Mouse (Mus musculus) midbrain, embryonic 13.5 days (tissue): ENCODE measurements at regions not wholly inside any gene's neighbourhood (a gene's known extent, or its start where the extent isn't known, plus 50 kb on each side); places are given as distances from the start of the nearest gene placed in this dataset.
A peak's percentile ranks its signal among the peaks of the same experiment; 100 is the strongest.
"Not testable (repeated sequence)": the region's sequence is repeated elsewhere in the genome, so short reads cannot be mapped to it uniquely, and the experiment has no call there.

Experiments used
- ATAC-seq: fragments of 200-750 bp; cut with Nextera tagmentation; 2 replicates; pipeline ENCODE4 v1.8.0; 2017; ENCODE audit warnings: mild to moderate bottlenecking, moderate TSS enrichment, moderate library complexity
- H3K27ac ChIP-seq: fragments of 300-500 bp; sonication (generic); 2 replicates; pipeline ENCODE4 v1.5.1; 2015; ENCODE audit warnings: inconsistent platforms, mild to moderate bottlenecking, moderate library complexity
- H3K27me3 ChIP-seq: fragments of 300-500 bp; sonication (generic); 2 replicates; pipeline ENCODE4 v1.6.1; 2015; ENCODE audit warnings: mild to moderate bottlenecking, inconsistent platforms
- H3K36me3 ChIP-seq: fragments of 300-500 bp; sonication (generic); 2 replicates; pipeline ENCODE4 v1.6.1; 2015; ENCODE audit warnings: mild to moderate bottlenecking, inconsistent platforms
- H3K4me1 ChIP-seq: fragments of 300-500 bp; sonication (generic); replicated peaks from 2 replicates; pipeline ENCODE4 v1.6.1; 2015; ENCODE audit warnings: inconsistent platforms
- H3K4me2 ChIP-seq: fragments of 300-500 bp; sonication (generic); replicated peaks from 2 replicates; pipeline ENCODE4 v1.6.1; 2015; ENCODE audit warnings: moderate library complexity, mild to moderate bottlenecking, inconsistent platforms
- H3K4me3 ChIP-seq: fragments of 300-500 bp; sonication (generic); replicated peaks from 2 replicates; pipeline ENCODE4 v1.5.1; 2015; ENCODE audit warnings: mild to moderate bottlenecking, inconsistent platforms
- H3K9ac ChIP-seq: fragments of 300-500 bp; sonication (generic); replicated peaks from 2 replicates; pipeline ENCODE4 v1.6.1; 2015; ENCODE audit warnings: mild to moderate bottlenecking, inconsistent platforms
- H3K9me3 ChIP-seq: fragments of 300-500 bp; sonication (generic); 2 replicates; pipeline ENCODE4 v1.6.1; 2016; ENCODE audit warnings: mild to moderate bottlenecking, inconsistent platforms
- WGBS: fragments of 180-500 bp; shearing (Covaris S2); methylation state at CpG from one replicate; pipeline ENCODE4 v1.1.7; 2015; 5-methylcytosine and 5-hydroxymethylcytosine counted together

GRCm38 (mm10) chr16:51002876-51003275, 411.9 kb upstream of the Ccdc54 start:
- peaks cover 9% of the 10 kb centered on the region for H3K4me1 ChIP-seq
- H3K4me3 ChIP-seq, result no peak overlapping the region
- no peak overlapping the region for H3K4me2 ChIP-seq
- no peak for ATAC-seq
- H3K27me3 ChIP-seq, result no peaks in the 10 kb centered on the region
- no peaks in the 10 kb centered on the region for H3K36me3 ChIP-seq
- no peaks in the 10 kb centered on the region for H3K9me3 ChIP-seq
- H3K27ac ChIP-seq, result no peak overlapping the region
- H3K9ac ChIP-seq, result no peak overlapping the region

GRCm38 (mm10) chr16:50964395-50964794, 373.4 kb upstream of the Ccdc54 start:
- WGBS, result 79% methylated on average over 2 of the region's 2 CpGs
- Histone ChIP-seq H3K4me2 (no peak overlapping the region), H3K9ac (no peak overlapping the region), H3K27ac (no peak overlapping the region), H3K9me3 (no peaks in the 10 kb centered on the region), H3K4me3 (no peak overlapping the region), H3K27me3 (no peaks in the 10 kb centered on the region), H3K4me1 (no peaks in the 10 kb centered on the region), H3K36me3 (no peaks in the 10 kb centered on the region)
- ATAC-seq, result no peak

GRCm38 (mm10) chr16:50944091-50944490, 353.1 kb upstream of the Ccdc54 start:
- Histone ChIP-seq H3K27me3 (no peaks in the 10 kb centered on the region), H3K9me3 (no peaks in the 10 kb centered on the region), H3K4me1 (no peaks in the 10 kb centered on the region), H3K4me2 (no peak overlapping the region), H3K36me3 (no peaks in the 10 kb centered on the region), H3K4me3 (no peak overlapping the region), H3K27ac (no peak overlapping the region), H3K9ac (no peak overlapping the region)
- no peak for ATAC-seq
- 84% methylated on average over 4 of the region's 4 CpGs for WGBS

- not testable (repeated sequence) for H3K9ac ChIP-seq, H3K27ac ChIP-seq, H3K27me3 ChIP-seq, H3K4me3 ChIP-seq, H3K4me1 ChIP-seq, H3K36me3 ChIP-seq, H3K9me3 ChIP-seq, ATAC-seq, H3K4me2 ChIP-seq
- 94% methylated on average over 6 of the region's 6 CpGs for WGBS
Observed at GRCm38 (mm10) chr16:50943581-50943980, 352.6 kb upstream of the Ccdc54 start.

- Histone ChIP-seq H3K27me3 (no peaks in the 10 kb centered on the region), H3K4me3 (no peak overlapping the region), H3K9me3 (no peaks in the 10 kb centered on the region), H3K4me1 (no peaks in the 10 kb centered on the region), H3K36me3 (no peaks in the 10 kb centered on the region), H3K9ac (no peak overlapping the region), H3K4me2 (no peak overlapping the region), H3K27ac (no peak overlapping the region)
- ATAC-seq, result no peak
Observed at GRCm38 (mm10) chr16:50942291-50942690, 351.3 kb upstream of the Ccdc54 start.

GRCm38 (mm10) chr16:50939316-50939715, 348.4 kb upstream of the Ccdc54 start:
- Histone ChIP-seq H3K9me3 (no peaks in the 10 kb centered on the region), H3K4me1 (no peaks in the 10 kb centered on the region), H3K9ac (no peak overlapping the region), H3K4me2 (no peak overlapping the region), H3K4me3 (no peak overlapping the region), H3K36me3 (no peaks in the 10 kb centered on the region), H3K27ac (no peak overlapping the region), H3K27me3 (no peaks in the 10 kb centered on the region)
- no peak for ATAC-seq
- WGBS, result 44% methylated on average over 6 of the region's 6 CpGs

GRCm38 (mm10) chr16:50907732-50908131, 316.8 kb upstream of the Ccdc54 start:
- Histone ChIP-seq H3K4me1 (no peaks in the 10 kb centered on the region), H3K4me3 (no peak overlapping the region), H3K36me3 (no peaks in the 10 kb centered on the region), H3K9ac (no peak overlapping the region), H3K4me2 (no peak overlapping the region), H3K27me3 (no peaks in the 10 kb centered on the region), H3K27ac (no peak overlapping the region), H3K9me3 (no peaks in the 10 kb centered on the region)
- WGBS, result 37% methylated on average over 2 of the region's 2 CpGs
- ATAC-seq, result 0 out of 2 replicates have a peak, but pooled peaks have one; percentile 58

- Histone ChIP-seq H3K36me3 (no peaks in the 10 kb centered on the region), H3K27me3 (no peaks in the 10 kb centered on the region), H3K9me3 (no peaks in the 10 kb centered on the region), H3K27ac (no peak overlapping the region), H3K4me2 (no peak overlapping the region), H3K9ac (no peak overlapping the region), H3K4me3 (no peak overlapping the region), H3K4me1 (no peaks in the 10 kb centered on the region)
- ATAC-seq, result no peak
- WGBS, result 69% methylated on average over 2 of the region's 2 CpGs
Observed at GRCm38 (mm10) chr16:50899151-50899550, 308.2 kb upstream of the Ccdc54 start.

- Histone ChIP-seq H3K4me2 (no peak overlapping the region), H3K9ac (no peak overlapping the region), H3K9me3 (no peaks in the 10 kb centered on the region), H3K4me1 (0 out of 2 replicates have a peak, but pooled peaks cover 4% of the 10 kb centered on the region), H3K36me3 (no peaks in the 10 kb centered on the region), H3K27me3 (no peaks in the 10 kb centered on the region), H3K27ac (no peak overlapping the region), H3K4me3 (no peak overlapping the region)
- no peak for ATAC-seq
- WGBS, result 57% methylated on average over 3 of the region's 3 CpGs
Observed at GRCm38 (mm10) chr16:50877926-50878325, 287.0 kb upstream of the Ccdc54 start.

- 87% methylated on average over 4 of the region's 4 CpGs for WGBS
- Histone ChIP-seq H3K27ac (no peak overlapping the region), H3K36me3 (no peaks in the 10 kb centered on the region), H3K27me3 (no peaks in the 10 kb centered on the region), H3K9ac (no peak overlapping the region), H3K9me3 (no peaks in the 10 kb centered on the region), H3K4me3 (no peak overlapping the region), H3K4me1 (0 out of 2 replicates have a peak, but pooled peaks cover 1% of the 10 kb centered on the region), H3K4me2 (no peak overlapping the region)
- no peak for ATAC-seq
Observed at GRCm38 (mm10) chr16:50871318-50871717, 280.4 kb upstream of the Ccdc54 start.

- Histone ChIP-seq H3K9ac (no peak overlapping the region), H3K27me3 (no peaks in the 10 kb centered on the region), H3K9me3 (no peaks in the 10 kb centered on the region), H3K27ac (no peak overlapping the region), H3K4me1 (no peaks in the 10 kb centered on the region), H3K36me3 (no peaks in the 10 kb centered on the region), H3K4me2 (no peak overlapping the region), H3K4me3 (no peak overlapping the region)
- no peak for ATAC-seq
- WGBS, result 61% methylated on average over 5 of the region's 5 CpGs
Observed at GRCm38 (mm10) chr16:50863565-50863964, 272.6 kb upstream of the Ccdc54 start.

- no peaks in the 10 kb centered on the region for H3K4me1 ChIP-seq
- no peak overlapping the region for H3K4me3 ChIP-seq
- no peaks in the 10 kb centered on the region for H3K36me3 ChIP-seq
- ATAC-seq, result no peak
- no peak overlapping the region for H3K9ac ChIP-seq
- H3K4me2 ChIP-seq, result no peak overlapping the region
- H3K9me3 ChIP-seq, result no peaks in the 10 kb centered on the region
- no peaks in the 10 kb centered on the region for H3K27me3 ChIP-seq
- no peak overlapping the region for H3K27ac ChIP-seq
- WGBS, result 89% methylated on average over 1 of the region's 1 CpGs
Observed at GRCm38 (mm10) chr16:50859513-50859912, 268.6 kb upstream of the Ccdc54 start.

- 91% methylated on average over 5 of the region's 5 CpGs for WGBS
- Histone ChIP-seq H3K9ac (no peak overlapping the region), H3K9me3 (no peaks in the 10 kb centered on the region), H3K4me1 (no peaks in the 10 kb centered on the region), H3K4me3 (no peak overlapping the region), H3K36me3 (no peaks in the 10 kb centered on the region), H3K27ac (no peak overlapping the region), H3K27me3 (no peaks in the 10 kb centered on the region), H3K4me2 (no peak overlapping the region)
- no peak for ATAC-seq
Observed at GRCm38 (mm10) chr16:50852081-50852480, 261.1 kb upstream of the Ccdc54 start.
